Mouse (Mus musculus) limb, embryonic 13.5 days (tissue): ENCODE measurements around the gene Bahcc1. TPM values are rescaled to one million over a fixed set of nuclear protein-coding genes. Genes with fewer than 3 reads are reported as not detected.
A peak's percentile ranks its signal among the peaks of the same experiment; 100 is the strongest.

Source experiments
- ATAC-seq: fragments of 200-750 bp; cut with Nextera tagmentation; 2 replicates; pipeline ENCODE4 v1.8.0; 2017; ENCODE audit warnings: low read depth, moderate number of reproducible peaks, moderate TSS enrichment; ENCODE audit not compliant: low FRiP score
- H3K27ac ChIP-seq: fragments of 300-500 bp; sonication (generic); 2 replicates; pipeline ENCODE4 v1.5.1; 2015; ENCODE audit warnings: inconsistent platforms, mild to moderate bottlenecking, moderate library complexity
- H3K27me3 ChIP-seq: fragments of 300-500 bp; sonication (generic); 2 replicates; pipeline ENCODE4 v1.6.1; 2015; ENCODE audit warnings: mild to moderate bottlenecking, inconsistent platforms
- H3K36me3 ChIP-seq: fragments of 300-500 bp; sonication (generic); 2 replicates; pipeline ENCODE4 v1.6.1; 2015; ENCODE audit warnings: inconsistent platforms, mild to moderate bottlenecking, moderate library complexity
- H3K4me1 ChIP-seq: fragments of 300-500 bp; sonication (generic); 2 replicates; pipeline ENCODE4 v1.6.1; 2015; ENCODE audit warnings: inconsistent platforms
- H3K4me2 ChIP-seq: fragments of 300-500 bp; sonication (generic); replicated peaks from 2 replicates; pipeline ENCODE4 v1.6.1; 2015; ENCODE audit warnings: inconsistent platforms, mild to moderate bottlenecking, moderate library complexity
- H3K4me3 ChIP-seq: fragments of 300-500 bp; sonication (generic); 2 replicates; pipeline ENCODE4 v1.5.1; 2015; ENCODE audit warnings: moderate library complexity, mild to moderate bottlenecking, inconsistent platforms
- H3K9ac ChIP-seq: fragments of 300-500 bp; sonication (generic); 2 replicates; pipeline ENCODE4 v1.6.1; 2015; ENCODE audit warnings: mild to moderate bottlenecking, inconsistent platforms
- H3K9me3 ChIP-seq: fragments of 300-500 bp; sonication (generic); 2 replicates; pipeline ENCODE4 v1.6.1; 2016; ENCODE audit warnings: inconsistent platforms
- WGBS: fragments of 180-500 bp; shearing (Covaris S2); methylation state at CpG from one replicate; pipeline ENCODE4 v1.1.7; 2015; 5-methylcytosine and 5-hydroxymethylcytosine counted together
- polyA plus RNA-seq: library from polyadenylated mRNA; unstranded; fragments of >200 nt; fragmentation: Nextera tagmentation; extraction: Ambion mirVana; gene quantifications from 2 replicates; pipeline ENCODE4 v1.2.1, GENCODE M21; 2015

Gene Bahcc1
- polyA plus RNA-seq, 1 experiment from 2014 or later = 12.7 TPM

DNA sequence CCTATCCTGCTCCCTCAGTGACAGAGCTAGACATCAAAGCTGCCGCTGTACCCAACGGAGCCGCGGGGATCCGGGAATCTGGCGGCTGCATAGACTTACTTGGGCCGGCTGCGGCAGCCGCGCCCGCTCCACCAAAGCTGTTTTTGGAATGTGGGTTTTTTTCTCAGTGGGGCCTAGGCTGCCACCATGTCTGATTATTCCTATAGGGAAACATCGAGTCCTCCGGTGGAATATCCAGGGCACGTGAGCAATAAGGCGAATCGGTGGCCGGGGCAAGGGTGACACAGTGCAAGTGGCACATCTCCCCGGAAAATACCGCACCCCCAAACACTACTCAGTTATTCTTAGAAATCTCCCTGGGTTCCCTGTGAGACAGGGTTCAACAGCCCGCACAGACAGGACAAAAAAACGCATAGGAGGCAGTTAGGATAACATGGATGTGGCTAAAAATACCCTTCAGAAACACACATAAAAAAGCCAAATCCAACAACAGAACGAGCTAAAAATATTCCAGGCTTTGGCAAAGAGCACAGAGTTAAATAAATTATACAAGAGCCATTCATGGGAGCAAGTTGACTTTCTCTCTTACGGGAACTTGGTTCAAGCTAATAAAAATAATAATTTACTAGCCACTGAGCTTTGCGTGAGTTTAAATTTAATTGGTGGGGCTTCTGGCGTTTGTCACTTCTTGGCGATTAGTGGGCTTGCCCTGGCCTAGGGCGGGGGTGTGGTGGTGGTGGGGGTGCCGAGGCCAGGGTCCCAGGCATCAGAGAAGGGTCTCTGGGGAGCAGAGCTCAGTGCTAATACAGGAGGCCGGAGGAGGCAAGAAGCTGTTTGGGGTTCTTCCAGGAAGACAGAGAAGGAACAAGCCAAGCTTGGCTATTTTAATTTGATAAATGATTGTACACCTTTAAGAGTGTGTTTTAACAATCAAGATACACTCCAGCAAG lies 8.5 kb downstream of the Bahcc1 start:
- Histone ChIP-seq H3K9me3 (no peaks in the 10 kb centered on the region), H3K27me3 (no peaks in the 10 kb centered on the region), H3K9ac (peak overlapping the region; percentile 100), H3K36me3 (0 out of 2 replicates have a peak, but pooled peaks cover 4% of the 10 kb centered on the region), H3K4me1 (peaks cover 85% of the 10 kb centered on the region), H3K4me2 (peak overlapping the region; percentile 99), H3K4me3 (peak overlapping the region; percentile 92), H3K27ac (peak overlapping the region; percentile 91)
- ATAC-seq = no peak
- 5% methylated on average over 29 of the region's 29 CpGs for WGBS

DNA sequence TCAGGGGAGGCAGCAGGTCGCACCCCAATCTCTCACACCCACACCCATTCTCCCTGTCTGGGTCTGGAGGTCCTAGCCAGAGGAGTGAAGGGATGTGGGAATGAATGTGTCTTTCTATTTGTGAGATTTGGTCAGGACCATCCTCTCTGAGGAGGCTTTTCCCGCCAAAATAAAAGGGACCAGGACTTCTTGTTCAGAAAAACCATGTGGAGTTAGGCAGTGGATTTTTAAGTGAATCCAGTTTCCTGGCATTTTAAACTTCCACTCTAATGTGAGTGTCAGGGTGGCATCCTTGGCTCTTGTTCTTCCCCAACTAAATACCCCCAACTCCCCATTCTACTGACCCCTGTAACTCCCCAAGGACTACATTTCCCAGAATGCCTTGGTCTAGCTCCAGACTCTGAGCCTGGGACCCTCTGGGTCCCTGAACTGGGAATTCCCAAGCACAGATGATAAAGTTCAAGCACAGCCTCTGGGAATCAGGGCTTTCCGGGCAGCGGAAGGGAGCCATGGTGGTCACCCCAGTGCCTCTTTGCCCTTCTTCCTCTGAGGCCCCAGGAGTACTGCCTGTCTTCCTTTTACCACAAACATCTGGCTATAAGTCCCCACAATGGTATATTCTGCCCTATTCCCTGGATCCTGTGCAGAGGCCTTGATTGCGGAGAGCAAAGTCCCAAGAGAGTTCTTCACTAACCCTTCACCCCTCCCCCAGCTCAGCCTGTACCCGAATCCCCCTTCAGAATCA lies 9.4 kb downstream of the Bahcc1 start:
- peak overlapping the region; percentile 99 for H3K4me2 ChIP-seq
- ATAC-seq = no peak
- H3K9ac ChIP-seq = 0 out of 2 replicates have a peak overlapping the region, but pooled peaks have one; percentile 31
- H3K27me3 ChIP-seq = no peaks in the 10 kb centered on the region
- peak overlapping the region; percentile 91; the same call in 1 of the 2 replicates for H3K27ac ChIP-seq
- 32% methylated on average over 6 of the region's 6 CpGs for WGBS
- no peaks in the 10 kb centered on the region for H3K9me3 ChIP-seq
- H3K36me3 ChIP-seq = 0 out of 2 replicates have a peak, but pooled peaks cover 1% of the 10 kb centered on the region
- H3K4me3 ChIP-seq = peak overlapping the region; percentile 2
- peaks cover 95% of the 10 kb centered on the region for H3K4me1 ChIP-seq

DNA sequence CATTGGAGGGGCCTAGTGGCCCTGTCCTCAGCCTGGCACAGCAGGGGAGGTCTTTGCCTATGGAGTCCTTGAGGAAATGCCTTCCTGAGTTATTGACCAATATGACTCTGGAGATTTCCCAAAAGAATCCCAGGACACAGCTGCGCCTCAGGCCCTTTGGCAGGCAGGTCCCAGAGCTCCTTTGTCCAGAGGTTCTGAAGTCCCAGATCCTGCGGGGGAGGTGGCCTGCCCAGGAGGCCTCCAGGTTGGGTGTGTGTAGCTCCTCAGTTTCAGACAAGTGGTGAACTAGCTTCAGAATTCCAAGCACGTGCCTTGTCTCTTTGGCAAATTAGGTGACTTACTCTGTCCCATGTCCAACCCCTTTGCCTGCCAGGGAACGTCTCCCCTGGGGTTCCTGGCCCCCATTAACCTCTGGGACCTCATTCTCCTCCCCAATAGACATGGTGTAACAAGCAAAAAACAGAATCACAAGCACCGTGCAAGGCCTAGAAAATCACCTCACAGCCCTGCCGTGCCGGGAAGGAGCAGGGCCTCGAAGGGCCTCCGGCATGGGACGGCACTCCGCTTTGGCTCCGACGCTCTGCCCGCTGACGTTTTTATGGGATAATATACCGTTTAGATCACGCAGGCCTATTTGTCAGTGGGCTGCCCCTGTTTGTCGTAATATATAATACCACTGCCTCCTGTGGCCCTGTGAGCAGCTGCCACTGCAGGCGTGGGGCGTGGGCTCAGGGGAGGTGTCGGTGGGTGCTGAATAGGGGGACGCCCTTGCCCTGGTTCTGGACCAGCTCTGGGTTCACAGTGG lies 10.2 kb downstream of the Bahcc1 start:
- Histone ChIP-seq H3K4me3 (peak overlapping the region; percentile 2), H3K9me3 (no peaks in the 10 kb centered on the region), H3K4me2 (peak overlapping the region; percentile 99), H3K36me3 (no peaks in the 10 kb centered on the region), H3K27me3 (no peaks in the 10 kb centered on the region), H3K9ac (peak overlapping the region; percentile 35; the same call in 1 of the 2 replicates), H3K4me1 (peaks cover 92% of the 10 kb centered on the region), H3K27ac (peak overlapping the region; percentile 91)
- WGBS = 12% methylated on average over 22 of the region's 22 CpGs
- 0 out of 2 replicates have a peak, but pooled peaks have one; percentile 14 for ATAC-seq

DNA sequence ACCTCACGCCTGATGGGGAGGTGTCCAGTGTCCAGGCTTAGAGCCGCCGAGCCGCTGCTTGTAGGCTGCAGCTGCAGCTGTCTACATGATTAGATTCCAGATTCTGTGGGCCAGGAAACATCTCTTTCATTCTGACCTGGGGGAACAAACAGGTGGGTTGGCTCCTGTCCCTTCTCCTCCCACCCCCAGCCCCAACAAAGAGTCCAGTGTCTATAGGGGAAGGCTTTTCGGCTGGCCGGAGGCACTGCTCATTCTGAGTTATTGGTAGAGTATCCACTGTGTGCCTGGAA lies 10.7 kb downstream of the Bahcc1 start:
- H3K9me3 ChIP-seq = no peaks in the 10 kb centered on the region
- 26% methylated on average over 6 of the region's 6 CpGs for WGBS
- H3K36me3 ChIP-seq = no peaks in the 10 kb centered on the region
- H3K4me1 ChIP-seq = peaks cover 91% of the 10 kb centered on the region
- no peak overlapping the region; the same call in 1 of the 2 replicates for H3K4me3 ChIP-seq
- ATAC-seq = 0 out of 2 replicates have a peak, but pooled peaks have one; percentile 7
- no peaks in the 10 kb centered on the region for H3K27me3 ChIP-seq
- peak overlapping the region; percentile 99 for H3K4me2 ChIP-seq
- H3K27ac ChIP-seq = peak overlapping the region; percentile 91
- H3K9ac ChIP-seq = peak overlapping the region; percentile 35; the same call in 1 of the 2 replicates

DNA sequence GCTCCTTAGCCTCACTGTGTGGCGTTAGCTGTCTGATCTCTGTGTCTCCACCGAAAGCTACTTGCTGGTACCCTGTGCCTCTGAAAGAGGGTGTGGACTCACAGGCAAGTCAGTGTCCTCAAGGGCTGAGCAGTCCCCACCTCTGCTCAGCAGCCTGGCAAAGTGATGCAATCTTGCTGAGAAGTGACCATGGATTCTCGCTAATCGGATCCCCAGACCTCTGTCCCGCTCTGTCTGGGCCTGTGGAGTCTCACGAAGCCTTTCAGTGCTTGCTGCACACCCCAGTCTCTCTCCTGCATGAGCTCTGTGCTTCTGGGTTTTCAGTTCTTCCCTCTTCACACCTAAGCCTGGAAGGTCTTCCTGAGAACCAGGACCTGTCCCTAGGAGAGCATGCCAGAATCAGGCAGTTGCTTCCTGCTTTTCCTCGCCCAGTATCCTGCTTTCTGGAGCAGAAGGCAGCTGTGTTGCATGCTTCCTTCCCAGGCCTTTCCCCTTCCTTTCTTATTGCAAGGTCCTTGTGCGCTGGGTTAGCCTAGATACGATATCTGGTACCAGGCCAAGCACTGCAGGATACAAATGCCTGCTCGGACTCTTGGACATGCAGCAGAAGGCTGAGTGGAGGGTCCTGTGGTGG lies 15.5 kb downstream of the Bahcc1 start:
- WGBS = 85% methylated on average over 10 of the region's 10 CpGs
- H3K27ac ChIP-seq = peak overlapping the region; percentile 10; the same call in 1 of the 2 replicates
- no peaks in the 10 kb centered on the region; the same call in none of the 2 replicates for H3K36me3 ChIP-seq

DNA sequence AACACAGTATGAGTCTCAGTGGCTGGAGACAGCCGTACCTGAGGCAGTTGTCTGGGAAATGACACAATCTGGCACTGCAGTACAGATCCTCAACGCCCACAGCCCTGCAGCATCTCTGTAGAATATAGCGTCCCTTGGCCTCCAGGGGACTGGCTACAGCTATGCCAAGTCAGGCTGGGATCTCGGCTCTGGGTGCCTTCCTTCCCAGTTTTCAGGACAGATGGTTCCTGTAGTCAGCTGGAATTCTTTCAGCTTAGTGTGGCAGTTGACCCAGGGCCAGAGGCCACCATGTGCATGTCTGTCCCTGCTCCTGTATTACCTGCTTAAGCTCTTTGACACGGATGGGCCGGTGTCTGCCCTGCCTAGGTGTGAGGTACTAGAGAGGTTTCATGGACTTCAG lies 16.2 kb downstream of the Bahcc1 start:
- WGBS = 77% methylated on average over 6 of the region's 6 CpGs
- Histone ChIP-seq H3K4me3 (no peak overlapping the region), H3K4me1 (peaks cover 82% of the 10 kb centered on the region)

More for the DNA sequence above, 15.5 kb downstream of the Bahcc1 start:
- peaks cover 82% of the 10 kb centered on the region for H3K4me1 ChIP-seq
- no peak for ATAC-seq
- H3K9ac ChIP-seq = 0 out of 2 replicates have a peak overlapping the region, but pooled peaks have one; percentile 31
- no peak overlapping the region for H3K4me3 ChIP-seq
- no peaks in the 10 kb centered on the region for H3K9me3 ChIP-seq
- H3K4me2 ChIP-seq = no peak overlapping the region
- no peaks in the 10 kb centered on the region for H3K27me3 ChIP-seq

DNA sequence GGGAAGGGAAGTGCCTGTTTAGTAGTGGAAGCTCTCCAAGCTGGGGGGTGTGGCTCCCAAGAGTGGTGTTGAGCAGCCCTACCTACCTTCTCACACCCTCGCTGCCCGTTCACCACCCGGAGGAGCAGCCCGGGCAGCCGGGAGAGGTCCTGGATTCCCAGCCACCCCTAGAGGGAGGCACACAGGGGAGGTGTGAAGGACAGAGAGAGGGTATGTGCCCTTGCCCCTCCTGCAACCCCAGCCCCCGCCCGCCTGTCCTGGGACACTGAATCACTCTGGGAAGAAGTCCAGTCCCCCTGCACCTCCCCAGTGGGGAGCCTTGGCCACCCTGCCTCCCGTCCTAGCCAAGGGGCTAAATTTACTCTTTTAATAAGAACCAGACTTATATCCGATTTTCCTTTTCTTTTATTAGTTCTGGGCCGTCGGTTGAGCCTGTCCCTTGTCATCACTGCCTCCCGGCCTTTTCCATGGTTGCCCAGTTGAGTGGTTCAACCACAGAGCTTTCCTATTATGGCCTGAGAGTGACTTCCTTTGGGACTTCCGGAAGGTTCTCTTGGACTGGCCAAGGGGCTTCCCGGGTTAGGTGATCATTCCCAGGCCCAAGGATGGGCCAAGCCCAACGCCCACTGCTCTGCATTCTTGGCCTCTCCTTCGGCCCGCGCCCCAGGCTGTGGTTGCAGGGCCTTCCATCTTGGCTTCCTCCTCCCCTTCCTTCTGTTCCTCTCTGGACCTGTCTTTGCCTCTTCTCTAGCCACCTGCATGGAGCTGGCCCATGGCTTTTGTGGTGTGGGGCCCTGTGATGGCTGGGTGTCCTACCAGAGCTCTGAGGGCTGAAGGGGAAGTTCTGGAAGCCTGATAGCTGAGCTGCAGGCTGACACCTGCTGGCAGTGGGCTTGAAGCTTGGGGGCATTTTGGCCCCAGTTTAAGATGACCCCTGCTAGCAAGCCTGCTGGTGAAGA lies 18.5 kb downstream of the Bahcc1 start:
- ATAC-seq = no peak
- Histone ChIP-seq H3K9me3 (no peaks in the 10 kb centered on the region), H3K4me3 (no peak overlapping the region), H3K27ac (peak overlapping the region; percentile 28; the same call in 1 of the 2 replicates), H3K9ac (no peak overlapping the region), H3K36me3 (no peaks in the 10 kb centered on the region; the same call in none of the 2 replicates), H3K4me1 (peaks cover 84% of the 10 kb centered on the region), H3K27me3 (no peaks in the 10 kb centered on the region), H3K4me2 (no peak overlapping the region)
- WGBS = 60% methylated on average over 18 of the region's 18 CpGs

More for the DNA sequence above, 16.2 kb downstream of the Bahcc1 start:
- H3K4me2 ChIP-seq = no peak overlapping the region
- H3K9ac ChIP-seq = no peak overlapping the region
- H3K27ac ChIP-seq = no peak overlapping the region; the same call in 1 of the 2 replicates
- no peaks in the 10 kb centered on the region for H3K9me3 ChIP-seq
- H3K27me3 ChIP-seq = no peaks in the 10 kb centered on the region
- ATAC-seq = no peak
- no peaks in the 10 kb centered on the region; the same call in none of the 2 replicates for H3K36me3 ChIP-seq

DNA sequence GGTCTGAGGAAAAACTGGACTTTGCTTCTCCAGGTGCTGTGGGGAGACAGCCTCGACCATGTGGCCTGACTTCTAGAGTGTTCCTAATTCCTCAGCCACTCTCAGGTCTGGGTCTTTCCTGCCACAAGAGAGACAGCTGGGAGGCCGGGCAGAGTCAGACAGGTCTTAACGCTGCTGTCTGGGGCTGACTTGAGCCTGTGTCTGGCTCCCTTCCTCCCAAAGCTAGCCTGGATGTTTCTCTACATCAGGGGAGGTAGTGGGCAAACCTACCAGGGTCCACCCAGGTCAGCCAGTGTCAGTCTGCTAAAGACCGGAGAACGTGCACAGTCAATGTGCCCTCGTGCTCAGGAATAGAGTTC lies 19.2 kb downstream of the Bahcc1 start:
- WGBS = 31% methylated on average over 6 of the region's 6 CpGs
- Histone ChIP-seq H3K9me3 (no peaks in the 10 kb centered on the region), H3K9ac (no peak overlapping the region; the same call in 1 of the 2 replicates), H3K4me3 (no peak overlapping the region), H3K27me3 (no peaks in the 10 kb centered on the region), H3K4me1 (peaks cover 84% of the 10 kb centered on the region), H3K36me3 (no peaks in the 10 kb centered on the region; the same call in none of the 2 replicates), H3K4me2 (no peak overlapping the region; the same call in 1 of the 2 replicates), H3K27ac (peak overlapping the region; percentile 28; the same call in 1 of the 2 replicates)
- ATAC-seq = no peak

DNA sequence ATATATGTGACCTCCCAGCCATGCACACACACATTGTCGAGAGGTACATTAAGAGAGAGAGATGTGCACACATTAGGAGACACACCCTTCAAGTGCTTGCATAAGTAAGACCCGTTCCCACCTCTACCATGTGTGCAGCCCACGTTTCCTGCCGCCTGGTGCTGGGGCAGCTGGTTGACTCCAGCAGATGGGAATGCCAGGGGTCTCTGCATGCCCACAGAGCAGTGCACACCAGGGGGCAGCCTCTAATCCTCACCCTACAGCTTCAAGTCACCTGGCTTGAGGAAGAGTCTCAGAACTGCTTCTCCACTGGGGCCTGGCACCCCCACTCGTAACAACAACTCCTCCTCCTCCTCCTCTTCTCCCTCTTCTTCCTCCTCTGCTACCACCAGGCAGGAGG lies 19.7 kb downstream of the Bahcc1 start:
- no peak for ATAC-seq
- WGBS = 24% methylated on average over 5 of the region's 5 CpGs
- Histone ChIP-seq H3K27me3 (no peaks in the 10 kb centered on the region), H3K4me1 (peaks cover 85% of the 10 kb centered on the region), H3K9me3 (no peaks in the 10 kb centered on the region), H3K27ac (peak overlapping the region; percentile 58; the same call in 1 of the 2 replicates), H3K4me2 (peak overlapping the region; percentile 27), H3K4me3 (no peak overlapping the region), H3K36me3 (no peaks in the 10 kb centered on the region; the same call in none of the 2 replicates), H3K9ac (peak overlapping the region; percentile 14; the same call in 1 of the 2 replicates)
